Mouse (Mus musculus) bone marrow macrophage, adult 2 months (primary cell): ENCODE results near the gene Ripk3.

Experiments used
- CTCF ChIP-seq: IDR thresholded peaks from 2 replicates; pipeline ENCODE4 v1.5.1; 2012; ENCODE audit warnings: low read depth, mild to moderate bottlenecking, low read length, moderate library complexity
- POLR2A ChIP-seq: IDR thresholded peaks from 2 replicates; pipeline ENCODE4 v1.6.1; 2012; ENCODE audit warnings: mild to moderate bottlenecking, low read depth, low read length, borderline replicate concordance

DNA sequence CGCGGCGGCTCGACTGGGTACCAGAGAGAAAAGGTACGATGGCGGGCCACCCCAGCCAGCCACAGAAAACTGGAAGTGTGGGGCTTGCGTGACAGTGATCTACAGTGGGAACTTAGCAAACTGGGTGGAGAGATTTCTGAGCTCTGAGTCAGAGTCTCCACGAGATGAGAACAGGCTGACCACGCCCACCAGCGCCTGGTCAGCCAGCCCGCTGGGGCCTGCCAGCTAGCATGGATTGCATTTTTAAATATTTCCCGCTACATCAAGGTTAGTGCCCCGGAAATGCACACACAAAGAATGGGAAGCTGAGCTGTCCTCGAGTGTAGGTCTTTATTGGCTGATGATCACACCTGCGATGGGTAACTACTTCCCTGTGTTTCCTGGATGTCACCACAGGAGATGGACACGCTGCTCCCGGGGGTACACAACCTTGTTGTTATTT, 26.7 kb upstream of the Ripk3 start:
- TF ChIP-seq POLR2A (no peak), CTCF (no peak)
